Mouse (Mus musculus) forebrain, embryonic 15.5 days (tissue): ENCODE measurements around the gene Cdr2l. TPM values are rescaled to one million over a fixed set of nuclear protein-coding genes. Genes with fewer than 3 reads are reported as not detected.

Experiments
- ATAC-seq: fragments of 200-750 bp; cut with Nextera tagmentation; replicated peaks from 2 replicates; pipeline ENCODE4 v1.8.0; 2017; ENCODE audit warnings: mild to moderate bottlenecking, moderate TSS enrichment, moderate library complexity
- H3K27ac ChIP-seq: fragments of 300-500 bp; sonication (generic); replicated peaks from 2 replicates; pipeline ENCODE4 v1.5.1; 2015; ENCODE audit warnings: mild to moderate bottlenecking, inconsistent platforms
- H3K27me3 ChIP-seq: fragments of 300-500 bp; sonication (generic); 2 replicates; pipeline ENCODE4 v1.6.1; 2015; ENCODE audit warnings: inconsistent platforms
- H3K36me3 ChIP-seq: fragments of 300-500 bp; sonication (generic); 2 replicates; pipeline ENCODE4 v1.6.1; 2015; ENCODE audit warnings: mild to moderate bottlenecking, inconsistent platforms
- H3K4me1 ChIP-seq: fragments of 300-500 bp; sonication (generic); 2 replicates; pipeline ENCODE4 v1.6.1; 2015; ENCODE audit warnings: inconsistent platforms
- H3K4me2 ChIP-seq: fragments of 300-500 bp; sonication (generic); replicated peaks from 2 replicates; pipeline ENCODE4 v1.6.1; 2015; ENCODE audit warnings: mild to moderate bottlenecking, inconsistent platforms
- H3K4me3 ChIP-seq: fragments of 300-500 bp; sonication (generic); 2 replicates; pipeline ENCODE4 v1.5.1; 2015; ENCODE audit warnings: mild to moderate bottlenecking, inconsistent platforms
- H3K9ac ChIP-seq: fragments of 300-500 bp; sonication (generic); replicated peaks from 2 replicates; pipeline ENCODE4 v1.6.1; 2015; ENCODE audit warnings: mild to moderate bottlenecking, inconsistent platforms
- H3K9me3 ChIP-seq: fragments of 300-500 bp; sonication (generic); 2 replicates; pipeline ENCODE4 v1.6.1; 2016; ENCODE audit warnings: inconsistent platforms
- WGBS: fragments of 180-500 bp; shearing (Covaris S2); methylation state at CpG from one replicate; pipeline ENCODE4 v1.1.7; 2015; ENCODE audit warnings: mixed read lengths; 5-methylcytosine and 5-hydroxymethylcytosine counted together
- polyA plus RNA-seq: library from polyadenylated mRNA; unstranded; fragments of >200 nt; fragmentation: Nextera tagmentation; extraction: Ambion mirVana; gene quantifications from 2 replicates; pipeline ENCODE4 v1.2.1, GENCODE M21; 2015

Gene Cdr2l
- polyA plus RNA-seq, 1 experiment from 2014 or later = 21.2 TPM

GRCm38 (mm10) chr11:115391358-115391757, 9.6 kb downstream of the Cdr2l start:
- WGBS = 90% methylated on average over 7 of the region's 7 CpGs

GRCm38 (mm10) chr11:115393721-115394325, 12.1 kb downstream of the Cdr2l start:
- 75% methylated on average over 34 of the region's 34 CpGs for WGBS
- no peak overlapping the region for H3K9ac ChIP-seq
- H3K4me2 ChIP-seq = no peak overlapping the region
- H3K27me3 ChIP-seq = no peaks in the 10 kb centered on the region
- H3K4me3 ChIP-seq = no peak overlapping the region
- peaks cover 49% of the 10 kb centered on the region for H3K36me3 ChIP-seq
- H3K27ac ChIP-seq = no peak overlapping the region
- H3K4me1 ChIP-seq = no peaks in the 10 kb centered on the region
- H3K9me3 ChIP-seq = no peaks in the 10 kb centered on the region
- no peak for ATAC-seq

More at GRCm38 (mm10) chr11:115391358-115391757, 9.6 kb downstream of the Cdr2l start:
- no peak overlapping the region for H3K27ac ChIP-seq
- H3K4me2 ChIP-seq = no peak overlapping the region
- H3K27me3 ChIP-seq = no peaks in the 10 kb centered on the region
- H3K4me3 ChIP-seq = no peak overlapping the region
- peaks cover 48% of the 10 kb centered on the region for H3K36me3 ChIP-seq
- no peaks in the 10 kb centered on the region for H3K9me3 ChIP-seq
- ATAC-seq = no peak
- no peak overlapping the region for H3K9ac ChIP-seq
- H3K4me1 ChIP-seq = peaks cover 4% of the 10 kb centered on the region; the same call in 1 of the 2 replicates

GRCm38 (mm10) chr11:115398085-115398484, 16.4 kb downstream of the Cdr2l start:
- peaks cover 21% of the 10 kb centered on the region for H3K36me3 ChIP-seq
- 84% methylated on average over 7 of the region's 7 CpGs for WGBS
- H3K27me3 ChIP-seq = no peaks in the 10 kb centered on the region
- no peak overlapping the region for H3K9ac ChIP-seq
- peaks cover 8% of the 10 kb centered on the region for H3K4me1 ChIP-seq
- no peak overlapping the region for H3K27ac ChIP-seq
- ATAC-seq = no peak
- H3K4me3 ChIP-seq = no peak overlapping the region
- H3K4me2 ChIP-seq = no peak overlapping the region
- H3K9me3 ChIP-seq = no peaks in the 10 kb centered on the region

- Histone ChIP-seq H3K4me1 (peaks cover 21% of the 10 kb centered on the region), H3K4me3 (no peak overlapping the region), H3K9ac (no peak overlapping the region), H3K27me3 (no peaks in the 10 kb centered on the region), H3K4me2 (no peak overlapping the region), H3K27ac (peak overlapping the region; percentile 46; the same call in 1 of the 2 replicates), H3K36me3 (peaks cover 4% of the 10 kb centered on the region; the same call in 1 of the 2 replicates), H3K9me3 (no peaks in the 10 kb centered on the region)
- no peak for ATAC-seq
- WGBS = 74% methylated on average over 3 of the region's 3 CpGs
Measured at GRCm38 (mm10) chr11:115400126-115400525, 18.4 kb downstream of the Cdr2l start.

GRCm38 (mm10) chr11:115400630-115401391, 19.1 kb downstream of the Cdr2l start:
- 0 out of 2 replicates have a peak, but pooled peaks have one; percentile 21 for ATAC-seq
- WGBS = 41% methylated on average over 11 of the region's 11 CpGs
- H3K27ac ChIP-seq = peak overlapping the region; percentile 46
- H3K4me1 ChIP-seq = peaks cover 22% of the 10 kb centered on the region
- no peaks in the 10 kb centered on the region for H3K27me3 ChIP-seq
- no peak overlapping the region for H3K4me3 ChIP-seq
- H3K9me3 ChIP-seq = no peaks in the 10 kb centered on the region
- H3K4me2 ChIP-seq = no peak overlapping the region
- H3K36me3 ChIP-seq = peaks cover 4% of the 10 kb centered on the region; the same call in 1 of the 2 replicates
- no peak overlapping the region for H3K9ac ChIP-seq

- Histone ChIP-seq H3K9me3 (no peaks in the 10 kb centered on the region), H3K4me2 (peak within 1 kb of the TSS; percentile 71), H3K27ac (peak within 1 kb of the TSS; percentile 86), H3K36me3 (0 out of 2 replicates have a peak, but pooled peaks cover 6% of the 10 kb centered on the region), H3K4me3 (peak within 1 kb of the TSS; percentile 75), H3K9ac (peak within 1 kb of the TSS; percentile 85), H3K4me1 (peaks cover 22% of the 10 kb centered on the region), H3K27me3 (no peaks in the 10 kb centered on the region)
- 3% methylated on average over 50 of the region's 50 CpGs for WGBS
- ATAC-seq = peak; percentile 90
Measured at GRCm38 (mm10) chr11:115403338-115404124, 21.8 kb downstream of the Cdr2l start, which contains the start of gene Mrpl58. Gene Mrpl58, plus strand, starts transcription at chr11:115403752.

- 94% methylated on average over 6 of the region's 6 CpGs for WGBS
- peaks cover 14% of the 10 kb centered on the region for H3K36me3 ChIP-seq
- H3K27ac ChIP-seq = no peak overlapping the region
- peaks cover 40% of the 10 kb centered on the region for H3K4me1 ChIP-seq
- no peak for ATAC-seq
- no peak overlapping the region for H3K9ac ChIP-seq
- no peak overlapping the region for H3K4me2 ChIP-seq
- no peaks in the 10 kb centered on the region for H3K27me3 ChIP-seq
- no peak overlapping the region for H3K4me3 ChIP-seq
- H3K9me3 ChIP-seq = no peaks in the 10 kb centered on the region
Measured at GRCm38 (mm10) chr11:115405723-115406122, 24.0 kb downstream of the Cdr2l start.

- no peak overlapping the region for H3K4me2 ChIP-seq
- no peak overlapping the region for H3K4me3 ChIP-seq
- peaks cover 21% of the 10 kb centered on the region for H3K36me3 ChIP-seq
- H3K9ac ChIP-seq = no peak overlapping the region
- H3K9me3 ChIP-seq = no peaks in the 10 kb centered on the region
- H3K27me3 ChIP-seq = no peaks in the 10 kb centered on the region
- H3K27ac ChIP-seq = no peak overlapping the region
- 95% methylated on average over 17 of the region's 17 CpGs for WGBS
- no peak for ATAC-seq
- H3K4me1 ChIP-seq = peaks cover 45% of the 10 kb centered on the region
Measured at GRCm38 (mm10) chr11:115406858-115407401, 25.2 kb downstream of the Cdr2l start.

- Histone ChIP-seq H3K36me3 (peaks cover 21% of the 10 kb centered on the region), H3K27me3 (no peaks in the 10 kb centered on the region), H3K27ac (peak overlapping the region; percentile 65), H3K4me1 (peaks cover 54% of the 10 kb centered on the region), H3K4me2 (no peak overlapping the region), H3K4me3 (no peak overlapping the region), H3K9ac (no peak overlapping the region), H3K9me3 (no peaks in the 10 kb centered on the region)
- no peak for ATAC-seq
- 70% methylated on average over 6 of the region's 6 CpGs for WGBS
Measured at GRCm38 (mm10) chr11:115408266-115408920, 26.7 kb downstream of the Cdr2l start.

- Histone ChIP-seq H3K4me1 (peaks cover 54% of the 10 kb centered on the region), H3K4me2 (peak overlapping the region; percentile 5; the same call in 1 of the 2 replicates), H3K27ac (peak overlapping the region; percentile 65), H3K9ac (peak overlapping the region; percentile 15; the same call in 1 of the 2 replicates), H3K36me3 (peaks cover 21% of the 10 kb centered on the region), H3K9me3 (no peaks in the 10 kb centered on the region), H3K27me3 (no peaks in the 10 kb centered on the region), H3K4me3 (no peak overlapping the region)
- no peak for ATAC-seq
- WGBS = 6% methylated on average over 7 of the region's 7 CpGs
Measured at GRCm38 (mm10) chr11:115409556-115409955, 27.8 kb downstream of the Cdr2l start.

GRCm38 (mm10) chr11:115419531-115420237, 38.0 kb downstream of the Cdr2l start, which contains the start of the genes Atp5h and Kctd2:
Gene Atp5h, minus strand, starts transcription at chr11:115419962.
Gene Kctd2, plus strand, starts transcription at chr11:115420128.
- peak within 1 kb of the TSS; percentile 97 for H3K4me3 ChIP-seq
- H3K9ac ChIP-seq = peak within 1 kb of the TSS; percentile 97
- H3K27me3 ChIP-seq = no peaks in the 10 kb centered on the region
- peaks cover 12% of the 10 kb centered on the region for H3K36me3 ChIP-seq
- H3K27ac ChIP-seq = peak within 1 kb of the TSS; percentile 84
- peak; percentile 99 for ATAC-seq
- H3K4me2 ChIP-seq = peak within 1 kb of the TSS; percentile 93
- H3K9me3 ChIP-seq = no peaks in the 10 kb centered on the region
- peaks cover 28% of the 10 kb centered on the region for H3K4me1 ChIP-seq
- WGBS = under 1% methylated on average over 38 of the region's 56 CpGs
